Mouse (Mus musculus): ENCODE data around the gene Gm42421. TPM values are rescaled to one million over a fixed set of nuclear protein-coding genes. Genes with fewer than 3 reads are reported as not detected.

Gm42421 gene
- total RNA-seq, 2 experiments from 2014 or later, result 0.54 to 2.2 TPM

- H3K27ac ChIP-seq, result no peak overlapping the region
- no peak overlapping the region for H3K4me3 ChIP-seq
- DNase-seq (ENCODE audit: low spot score in 2 of 2), result no peak
- TF ChIP-seq CTCF (conservative IDR thresholded peaks at IDR 0.05), result no peak
These were observed 22.0 kb downstream of the Gm42421 start for GRCm38 (mm10) chr5:143950016-143950415.

GRCm38 (mm10) chr5:143957101-143957500 is 29.1 kb downstream of the Gm42421 start:
- TF ChIP-seq CTCF (conservative IDR thresholded peaks at IDR 0.05), result no peak
- no peak for DNase-seq (ENCODE audit: low spot score in 2 of 2)
- Histone ChIP-seq H3K4me3 (no peak overlapping the region), H3K27ac (no peak overlapping the region)

DNA sequence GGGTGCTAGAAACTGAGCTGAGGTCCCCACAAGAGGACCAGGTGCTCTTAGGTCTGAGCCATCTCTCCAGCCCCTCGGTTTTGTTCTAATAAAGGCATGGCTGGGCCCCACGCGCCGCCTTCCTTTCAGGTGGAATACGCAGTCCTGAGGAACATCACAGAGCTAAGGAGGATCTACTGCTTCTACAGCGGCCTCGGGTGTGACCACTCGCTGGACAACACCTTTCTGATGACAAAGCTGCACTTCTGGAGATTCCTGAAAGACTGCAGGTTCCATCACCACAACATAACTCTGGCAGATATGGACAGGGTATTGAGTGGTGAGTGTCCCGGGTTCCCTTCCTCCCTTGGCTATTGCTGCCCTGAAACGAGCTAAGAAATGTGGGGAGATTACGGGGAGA is 31.6 kb downstream of the Gm42421 start:
- TF ChIP-seq CTCF (conservative IDR thresholded peaks at IDR 0.05), result no peak
- Histone ChIP-seq H3K27ac (no peak overlapping the region), H3K4me3 (no peak overlapping the region)
- no peak for DNase-seq (ENCODE audit: low spot score in 2 of 2)

DNA sequence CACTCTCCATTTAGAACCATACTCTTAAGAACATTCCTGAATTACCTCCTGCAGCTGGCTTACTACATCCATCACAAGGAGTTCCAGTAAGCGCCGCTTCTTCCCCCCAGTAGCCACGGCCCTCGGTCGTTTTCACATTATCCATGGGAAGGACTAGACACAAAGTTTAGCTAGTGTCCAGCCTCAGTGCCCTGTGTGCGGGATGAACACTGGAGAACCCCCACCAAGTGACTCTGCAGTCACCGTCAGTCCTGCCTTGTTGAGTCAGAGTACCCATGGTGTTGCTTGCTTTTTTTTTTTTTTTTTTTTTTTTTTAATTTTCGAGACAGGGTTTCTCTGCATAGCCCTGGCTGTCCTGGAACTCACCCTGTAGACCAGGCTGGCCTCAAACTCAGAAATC is 33.2 kb downstream of the Gm42421 start:
- H3K4me3 ChIP-seq, result no peak overlapping the region
- no peak overlapping the region for H3K27ac ChIP-seq
- TF ChIP-seq CTCF (conservative IDR thresholded peaks at IDR 0.05), result no peak
- DNase-seq (ENCODE audit: low spot score in 2 of 2), result no peak

GRCm38 (mm10) chr5:143965586-143966345 is 37.8 kb downstream of the Gm42421 start:
- Histone ChIP-seq H3K4me3 (no peak overlapping the region), H3K27ac (no peak overlapping the region)
- no peak for DNase-seq (ENCODE audit: low spot score in 2 of 2)
- no peak for TF ChIP-seq CTCF (conservative IDR thresholded peaks at IDR 0.05)

DNA sequence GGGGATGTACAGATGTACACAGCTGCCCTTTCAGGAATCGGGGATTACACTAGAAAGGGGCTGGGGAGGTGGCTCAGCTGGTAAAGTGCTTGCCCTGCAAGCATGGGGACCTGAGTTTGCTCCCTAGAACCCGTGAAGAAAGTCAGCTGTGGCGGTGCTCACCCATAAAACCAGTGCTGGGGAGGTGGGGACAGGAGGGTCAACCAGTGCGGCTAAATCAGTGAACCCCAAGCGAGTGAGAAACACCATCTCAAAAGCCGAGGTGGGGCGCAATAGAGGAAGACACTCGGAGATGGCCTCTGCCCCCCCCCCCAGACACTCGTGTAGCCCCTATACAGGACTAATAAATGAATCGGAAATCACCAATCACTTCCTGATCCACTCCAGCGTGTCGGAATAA is 38.7 kb downstream of the Gm42421 start:
- Histone ChIP-seq H3K27ac (no peak overlapping the region), H3K4me3 (no peak overlapping the region)
- no peak for TF ChIP-seq CTCF (conservative IDR thresholded peaks at IDR 0.05)
- no peak for DNase-seq (ENCODE audit: low spot score in 2 of 2)

DNA sequence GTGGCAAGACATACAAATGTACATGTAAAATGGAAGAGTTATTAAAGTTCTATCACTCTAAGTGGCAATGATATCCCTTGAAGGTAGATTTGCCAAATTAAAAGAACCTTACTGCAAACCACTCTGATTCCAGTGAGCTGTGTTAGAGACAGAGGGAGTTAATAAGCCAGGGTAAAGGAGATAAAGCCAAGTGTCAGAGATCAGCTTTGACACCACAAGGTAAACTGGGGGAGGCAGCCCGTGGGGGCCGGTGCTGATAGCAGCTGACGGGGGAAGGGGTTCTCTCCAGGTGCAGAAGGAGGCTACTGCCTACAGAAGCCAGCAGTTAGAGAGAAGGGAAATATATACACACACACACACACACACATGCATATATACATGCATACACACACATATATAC is 44.7 kb downstream of the Gm42421 start:
- TF ChIP-seq CTCF (conservative IDR thresholded peaks at IDR 0.05), result no peak
- no peak for DNase-seq (ENCODE audit: low spot score in 2 of 2)
- H3K4me3 ChIP-seq, result no peak overlapping the region
- no peak overlapping the region for H3K27ac ChIP-seq

DNA sequence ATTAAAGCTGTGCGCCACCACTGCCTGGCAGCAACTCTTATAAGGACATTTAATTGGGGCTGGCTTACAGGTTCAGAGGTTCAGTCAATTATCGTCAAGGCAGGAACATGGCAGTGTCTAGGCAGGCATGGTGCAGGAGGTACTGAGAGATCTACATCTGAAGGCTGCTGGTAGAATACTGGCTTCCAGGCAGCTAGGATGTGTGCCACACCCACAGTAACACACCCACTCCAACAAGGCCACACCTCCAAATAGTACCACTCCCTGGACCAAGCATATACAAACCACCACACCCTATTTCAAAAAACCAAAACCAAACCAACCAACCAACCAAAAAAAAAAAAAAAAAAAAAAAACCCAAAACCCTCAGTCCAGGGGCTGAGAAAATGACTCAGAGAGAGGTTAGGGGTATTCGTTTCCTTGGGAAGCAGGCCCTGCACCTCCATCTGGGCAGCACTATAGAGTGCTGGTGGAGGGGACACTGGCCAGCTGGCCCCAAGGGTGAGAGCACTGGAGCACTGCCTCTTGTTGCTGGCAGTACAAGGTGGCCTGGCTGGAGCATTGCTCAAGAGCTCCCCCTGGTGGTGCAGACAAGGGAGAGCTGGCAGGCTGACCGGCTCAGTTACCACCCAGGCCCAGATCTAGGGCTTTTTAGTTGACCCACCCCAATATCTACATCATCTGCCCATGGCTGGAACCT is 47.1 kb downstream of the Gm42421 start:
- peak; percentile 34 to 64 for DNase-seq (ENCODE audit: low spot score in 2 of 2)
- peak; percentile 95 for TF ChIP-seq CTCF (conservative IDR thresholded peaks at IDR 0.05)
- Histone ChIP-seq H3K4me3 (no peak overlapping the region), H3K27ac (no peak overlapping the region)

DNA sequence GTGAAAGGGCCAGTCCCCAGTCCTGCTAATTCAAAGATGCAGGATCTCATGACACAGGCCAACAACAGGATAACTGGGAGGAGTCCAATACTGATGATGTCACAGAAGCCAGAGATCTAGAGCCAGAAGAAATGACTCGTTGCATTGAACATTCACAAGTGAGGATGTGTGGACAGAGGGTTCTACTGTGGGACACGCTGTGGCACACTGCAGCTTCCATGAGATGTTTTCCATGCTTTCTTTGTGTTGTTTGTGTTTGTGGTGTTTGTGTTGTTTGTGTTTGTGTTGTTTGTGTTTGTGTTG is 47.6 kb downstream of the Gm42421 start:
- Histone ChIP-seq H3K27ac (no peak overlapping the region), H3K4me3 (no peak overlapping the region)
- no peak for TF ChIP-seq CTCF (conservative IDR thresholded peaks at IDR 0.05)
- no peak for DNase-seq (ENCODE audit: low spot score in 2 of 2)

DNA sequence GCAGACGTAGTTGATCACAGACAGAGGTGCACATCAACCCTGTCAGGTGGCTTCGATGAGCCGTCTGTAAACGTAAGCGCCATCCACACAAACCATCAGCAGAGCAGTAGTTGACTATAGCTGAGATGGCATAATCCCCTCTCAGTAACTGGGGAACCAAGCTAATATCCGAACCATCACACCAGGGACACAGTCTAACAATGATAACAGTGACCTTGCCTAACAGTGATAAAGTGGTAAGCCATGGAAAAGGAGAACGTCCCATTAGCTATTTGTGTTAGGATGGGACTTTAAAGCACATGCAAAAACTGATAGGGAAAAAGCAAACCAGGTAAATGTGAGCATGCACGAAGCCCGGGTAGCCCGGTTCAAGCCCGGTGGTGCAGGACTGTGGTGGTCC is 48.3 kb downstream of the Gm42421 start:
- no peak for DNase-seq (ENCODE audit: low spot score in 2 of 2)
- H3K4me3 ChIP-seq, result no peak overlapping the region
- TF ChIP-seq CTCF (conservative IDR thresholded peaks at IDR 0.05), result no peak
- no peak overlapping the region for H3K27ac ChIP-seq

DNA sequence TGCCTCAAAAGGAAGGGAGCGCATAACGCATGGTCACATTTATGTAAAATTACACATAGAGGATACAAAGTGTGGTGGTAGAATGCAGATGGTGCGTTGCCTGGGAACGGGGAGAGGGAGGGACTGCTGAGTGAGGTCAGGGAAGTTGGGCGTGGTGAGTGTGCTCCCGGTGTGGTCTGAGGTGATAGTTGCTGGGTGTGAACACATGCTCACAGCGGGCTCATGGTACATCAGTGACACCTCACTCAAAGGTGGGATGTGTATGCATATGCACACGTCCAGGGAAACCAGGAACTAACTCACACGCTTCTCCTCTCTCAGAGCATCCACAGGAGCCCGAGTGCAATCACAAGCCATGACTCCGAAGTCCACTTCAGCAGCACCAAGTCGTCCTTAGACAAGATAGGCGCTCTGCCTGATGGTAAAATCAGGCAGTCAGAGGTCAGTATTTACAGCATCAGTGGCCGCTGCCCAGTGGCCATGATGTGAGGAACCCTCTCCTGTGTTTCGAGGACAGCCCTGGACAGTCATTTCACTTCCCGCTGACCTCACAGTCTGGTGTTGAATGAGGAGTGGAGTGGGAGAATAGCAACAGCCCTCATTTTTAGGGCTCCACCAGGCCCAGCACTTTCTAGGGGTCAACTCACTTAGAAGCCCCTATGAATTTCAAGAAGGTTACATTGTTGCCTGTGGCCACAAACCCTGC is 48.9 kb downstream of the Gm42421 start:
- DNase-seq (ENCODE audit: low spot score in 2 of 2), result no peak
- Histone ChIP-seq H3K27ac (no peak overlapping the region), H3K4me3 (no peak overlapping the region)
- TF ChIP-seq CTCF (conservative IDR thresholded peaks at IDR 0.05), result no peak

GRCm38 (mm10) chr5:143980858-143981257 is 52.9 kb downstream of the Gm42421 start:
- Histone ChIP-seq H3K4me3 (no peak overlapping the region), H3K27ac (no peak overlapping the region)
- TF ChIP-seq CTCF (conservative IDR thresholded peaks at IDR 0.05), result no peak
- no peak for DNase-seq (ENCODE audit: low spot score in 2 of 2)

GRCm38 (mm10) chr5:143982361-143982760 is 54.4 kb downstream of the Gm42421 start:
- Histone ChIP-seq H3K27ac (no peak overlapping the region), H3K4me3 (no peak overlapping the region)
- TF ChIP-seq CTCF (conservative IDR thresholded peaks at IDR 0.05), result no peak
- no peak for DNase-seq (ENCODE audit: low spot score in 2 of 2)

Data from layer of hippocampus, adult 2 months (tissue).